Mouse (Mus musculus) bone marrow macrophage, adult 2 months (primary cell): ENCODE measurements around the gene 1700001C02Rik. TPM values are rescaled to one million over a fixed set of nuclear protein-coding genes. Genes with fewer than 3 reads are reported as not detected.

Experiments
- H3K27ac ChIP-seq: 2 replicates; pipeline ENCODE4 v1.5.1; 2012; ENCODE audit warnings: low read depth, low read length; ENCODE audit not compliant: insufficient read depth
- H3K4me1 ChIP-seq: 2 replicates; pipeline ENCODE4 v1.6.1; 2012; ENCODE audit warnings: low read length; ENCODE audit not compliant: control insufficient read depth, insufficient read depth
- H3K4me3 ChIP-seq: 2 replicates; pipeline ENCODE4 v1.5.1; 2012; ENCODE audit warnings: mild to moderate bottlenecking, low read length, moderate library complexity; ENCODE audit not compliant: insufficient read depth
- CTCF ChIP-seq: IDR thresholded peaks from 2 replicates; pipeline ENCODE4 v1.5.1; 2012; ENCODE audit warnings: low read depth, mild to moderate bottlenecking, low read length, moderate library complexity
- POLR2A ChIP-seq: IDR thresholded peaks from 2 replicates; pipeline ENCODE4 v1.6.1; 2012; ENCODE audit warnings: mild to moderate bottlenecking, low read depth, low read length, borderline replicate concordance
- polyA plus RNA-seq: library from polyadenylated mRNA; stranded (reverse); fragments of >200 nt; gene quantifications from 2 replicates; pipeline ENCODE4 v1.2.4, GENCODE M21; 2012; ENCODE audit not compliant: missing spikeins, insufficient read depth, insufficient read length

Gene 1700001C02Rik
- polyA plus RNA-seq, 1 experiment, result not detected

DNA sequence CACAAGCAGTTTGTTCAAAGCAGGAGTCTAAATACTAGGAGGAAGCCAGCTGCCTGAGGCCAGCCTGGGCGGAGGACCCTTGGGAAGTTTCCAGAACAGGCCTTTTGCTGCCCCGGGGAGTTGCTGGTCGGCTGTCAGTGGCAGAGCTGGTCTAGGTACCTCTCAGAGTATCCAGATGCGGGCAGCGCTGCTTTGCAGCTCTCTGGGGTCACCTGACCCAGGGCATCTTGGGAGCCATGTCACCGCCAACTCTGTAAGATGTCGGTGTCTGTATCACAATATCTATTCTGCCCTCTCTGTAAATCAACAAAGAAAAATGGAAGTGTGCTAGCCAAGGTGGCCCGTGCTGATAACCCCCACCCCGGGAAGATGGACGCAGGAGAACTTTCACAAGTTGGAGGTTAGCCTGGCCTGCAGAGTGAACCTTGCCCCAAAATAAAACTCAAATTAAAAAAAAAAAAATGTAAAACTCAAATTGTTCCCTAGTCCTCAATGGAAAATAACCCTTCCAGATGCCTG is 54.4 kb downstream of the 1700001C02Rik start:
- TF ChIP-seq POLR2A, result no peak
- no peak for TF ChIP-seq CTCF
- H3K4me1 ChIP-seq, result no peaks in the 10 kb centered on the region
- H3K27ac ChIP-seq, result no peak overlapping the region
- no peak overlapping the region for H3K4me3 ChIP-seq

DNA sequence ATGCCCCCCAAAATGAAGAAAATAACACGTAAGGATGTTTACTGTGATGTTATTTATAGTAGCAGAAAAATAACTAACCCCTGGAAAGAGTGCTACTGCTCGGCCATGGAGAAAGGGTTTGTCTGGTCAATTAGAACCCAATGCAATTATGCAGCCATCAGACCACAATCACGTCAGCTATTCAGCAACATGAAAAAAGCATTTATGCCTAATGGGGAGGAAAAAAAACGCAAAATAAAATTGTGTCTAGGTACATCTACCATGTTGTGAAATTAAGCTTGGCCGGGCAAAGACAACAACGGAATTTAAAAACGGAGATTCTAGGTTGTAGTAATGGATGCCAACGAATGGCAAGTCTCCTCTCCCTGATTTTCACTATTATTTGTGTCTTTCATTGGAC is 56.6 kb downstream of the 1700001C02Rik start:
- no peak for TF ChIP-seq CTCF
- TF ChIP-seq POLR2A, result no peak
- Histone ChIP-seq H3K4me1 (no peaks in the 10 kb centered on the region), H3K4me3 (no peak overlapping the region), H3K27ac (no peak overlapping the region)

DNA sequence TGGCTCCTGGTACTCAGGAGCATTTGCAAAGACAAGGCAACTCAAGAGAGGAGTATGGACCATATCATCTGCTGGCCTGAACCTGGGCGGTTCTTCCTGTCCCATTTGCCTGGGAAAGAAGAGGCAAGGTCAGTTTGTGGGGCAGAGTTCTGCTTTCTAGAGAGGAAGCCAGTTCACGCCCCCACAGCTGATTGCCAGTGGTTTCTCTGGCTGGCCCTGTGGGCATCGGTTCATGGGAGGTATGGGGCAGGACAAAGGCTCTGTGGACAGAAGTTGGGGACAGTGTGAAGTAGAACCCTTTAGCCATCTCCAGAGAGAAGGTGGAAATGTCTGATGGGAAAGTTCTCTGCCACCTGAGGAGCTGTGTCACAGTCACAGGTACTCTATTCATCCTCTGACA is 57.3 kb downstream of the 1700001C02Rik start:
- H3K4me3 ChIP-seq, result no peak overlapping the region
- no peak for TF ChIP-seq CTCF
- TF ChIP-seq POLR2A, result no peak
- H3K27ac ChIP-seq, result no peak overlapping the region
- no peaks in the 10 kb centered on the region for H3K4me1 ChIP-seq

DNA sequence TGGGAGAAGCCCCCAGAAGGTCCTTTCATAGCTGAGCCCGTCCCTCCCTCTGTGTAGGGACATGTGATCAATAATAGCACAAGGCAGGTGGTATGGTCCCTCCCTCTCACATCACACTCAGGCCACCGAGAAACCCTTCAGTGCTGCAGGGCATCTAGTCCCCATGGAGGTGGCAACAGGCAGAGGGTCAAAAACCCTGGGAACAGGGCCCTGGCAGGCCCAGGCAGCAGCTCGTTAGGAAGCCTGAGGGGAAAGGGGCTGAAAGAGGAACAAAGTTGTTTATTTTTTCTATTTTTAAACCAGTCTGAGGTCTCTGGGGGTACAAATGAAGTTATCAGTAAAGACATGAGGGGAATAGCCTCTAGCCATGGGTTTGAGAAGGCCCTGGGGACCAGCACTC is 58.4 kb downstream of the 1700001C02Rik start:
- no peak for TF ChIP-seq POLR2A
- no peak for TF ChIP-seq CTCF
- H3K4me3 ChIP-seq, result no peak overlapping the region
- no peak overlapping the region for H3K27ac ChIP-seq

DNA sequence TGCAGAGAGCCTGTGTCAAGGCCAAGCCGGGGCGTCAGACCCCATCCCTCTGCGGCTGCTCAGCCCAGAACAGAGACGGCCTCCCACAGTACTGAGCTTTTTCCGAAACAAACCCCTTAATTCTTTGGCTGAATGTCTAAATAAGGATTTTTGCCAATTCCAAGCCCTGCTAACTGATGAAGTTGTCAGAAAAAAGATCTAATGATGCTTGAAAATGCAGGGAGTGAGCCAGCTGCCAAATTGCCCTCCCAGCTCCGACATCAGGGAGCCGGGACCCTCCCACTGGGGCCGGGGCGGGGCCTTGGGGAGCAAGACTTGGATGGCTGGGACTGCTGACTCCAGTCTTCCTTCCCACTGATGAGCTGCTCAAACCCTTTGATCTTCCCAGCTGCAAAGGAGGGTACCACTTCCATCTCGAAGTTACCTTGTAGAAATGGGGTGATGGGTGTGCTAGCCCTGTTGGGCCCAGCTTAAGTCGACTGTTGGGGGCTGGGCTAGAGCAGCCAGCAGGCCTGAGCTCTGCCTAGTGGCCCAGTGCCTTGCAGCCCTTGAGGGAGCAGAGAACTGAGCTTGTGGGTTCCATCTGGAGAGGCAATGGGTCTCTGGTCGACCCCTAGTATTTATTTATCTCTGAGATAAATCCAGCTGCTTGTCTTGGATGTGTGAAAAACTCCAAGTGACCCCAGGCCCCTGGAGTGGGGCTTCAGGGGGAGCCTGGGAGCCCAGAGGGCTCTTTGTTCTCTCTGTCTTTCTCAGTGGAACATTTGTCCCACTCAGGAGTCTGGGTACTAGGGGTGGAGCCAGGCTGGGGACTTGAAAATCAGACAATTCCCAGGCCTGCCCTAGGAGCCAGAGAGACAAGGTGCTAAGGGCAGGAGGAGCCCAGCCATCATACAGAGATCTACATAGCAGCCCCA is 60.3 kb downstream of the 1700001C02Rik start:
- TF ChIP-seq CTCF (no peak), POLR2A (no peak)
- H3K4me3 ChIP-seq, result no peak overlapping the region
- H3K4me1 ChIP-seq, result no peaks in the 10 kb centered on the region
- no peak overlapping the region for H3K27ac ChIP-seq

More for the DNA sequence above, 58.4 kb downstream of the 1700001C02Rik start:
- H3K4me1 ChIP-seq, result no peaks in the 10 kb centered on the region

DNA sequence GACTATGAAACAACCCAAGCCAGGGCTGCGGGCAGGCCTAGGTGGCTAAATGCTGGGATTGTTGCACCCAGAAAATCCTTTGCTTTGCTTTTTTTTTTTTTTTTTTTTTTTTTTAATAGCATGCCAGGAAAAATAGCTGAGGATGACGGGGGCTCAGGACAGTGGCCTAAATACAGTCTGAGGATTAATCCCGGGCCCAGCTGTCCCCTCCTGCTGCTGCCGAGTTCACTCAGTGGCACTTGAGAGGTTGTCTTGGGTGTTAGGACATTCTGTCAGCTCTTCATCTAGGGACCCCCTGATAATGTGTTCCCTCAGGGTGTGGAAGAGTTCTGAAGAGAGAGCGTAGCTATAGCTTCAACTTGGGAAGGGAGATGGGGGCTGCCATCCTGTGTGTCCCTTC is 61.3 kb downstream of the 1700001C02Rik start:
- TF ChIP-seq CTCF (no peak), POLR2A (no peak)
- no peak overlapping the region for H3K27ac ChIP-seq
- H3K4me1 ChIP-seq, result no peaks in the 10 kb centered on the region
- H3K4me3 ChIP-seq, result no peak overlapping the region

DNA sequence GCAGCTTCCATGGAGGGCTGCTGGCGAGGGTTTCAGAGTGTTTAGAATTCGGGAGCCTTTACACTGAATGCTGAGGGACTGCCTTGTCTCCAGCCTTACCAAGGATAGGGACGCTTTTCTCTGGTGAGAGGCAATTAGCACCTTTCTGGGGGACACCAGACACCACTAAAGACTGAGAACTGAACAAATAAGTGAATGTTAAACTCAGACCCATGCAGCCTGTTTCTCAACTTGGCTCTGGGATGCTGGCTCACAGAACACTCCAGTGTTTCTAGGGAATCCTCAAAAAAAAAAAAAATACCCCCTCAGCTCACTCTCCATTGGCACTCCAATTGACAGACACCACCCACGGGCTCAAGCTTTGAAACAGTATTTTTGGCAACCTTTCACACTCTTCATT is 63.1 kb downstream of the 1700001C02Rik start:
- H3K4me1 ChIP-seq, result no peaks in the 10 kb centered on the region
- H3K27ac ChIP-seq, result no peak overlapping the region
- no peak overlapping the region for H3K4me3 ChIP-seq
- TF ChIP-seq POLR2A (no peak), CTCF (no peak)

Other genes with a start within 250 kb of the 1700001C02Rik start
- gene Selenoi, start 233.5 kb upstream of the 1700001C02Rik start, polyA plus RNA-seq, result 10.9 and 13.5 TPM in 2 replicates
- not detected in 2 replicates for gene Drc1, start 184.7 kb upstream of the 1700001C02Rik start, polyA plus RNA-seq
- gene Otof, start 4.1 kb upstream of the 1700001C02Rik start, polyA plus RNA-seq, result not detected in 2 replicates
- not detected in 2 replicates for gene Cib4, start 79.8 kb downstream of the 1700001C02Rik start, polyA plus RNA-seq
- gene Kcnk3, start 122.1 kb downstream of the 1700001C02Rik start, polyA plus RNA-seq, result not detected in 2 replicates
- 77.3 and 78.2 TPM in 2 replicates for gene Slc35f6, start 181.9 kb downstream of the 1700001C02Rik start, polyA plus RNA-seq
- 81.0 and 87.8 TPM in 2 replicates for gene Cenpa, start 200.7 kb downstream of the 1700001C02Rik start, polyA plus RNA-seq
- gene Dpysl5, start 245.5 kb downstream of the 1700001C02Rik start, polyA plus RNA-seq, result not detected in 2 replicates